Mouse (Mus musculus): ENCODE results near the gene Gm1043.

Gene Gm1043

GRCm38 (mm10) chr5:37243169-37243886 is 158.2 kb downstream of the Gm1043 start:
- no peak for DNase-seq (ENCODE audit: low read depth)

GRCm38 (mm10) chr5:37244161-37244560 is 159.0 kb downstream of the Gm1043 start:
- no peak for DNase-seq (ENCODE audit: low read depth)

- no peak for DNase-seq (ENCODE audit: low read depth)
Observed at GRCm38 (mm10) chr5:37244666-37245242, 159.6 kb downstream of the Gm1043 start.

- DNase-seq (ENCODE audit: low read depth), result no peak
Observed at GRCm38 (mm10) chr5:37245651-37246050, 160.5 kb downstream of the Gm1043 start.

GRCm38 (mm10) chr5:37246138-37246910 is 161.2 kb downstream of the Gm1043 start:
- DNase-seq (ENCODE audit: low read depth), result no peak

GRCm38 (mm10) chr5:37247456-37247855 is 162.3 kb downstream of the Gm1043 start:
- no peak for DNase-seq (ENCODE audit: low read depth)

GRCm38 (mm10) chr5:37248870-37249269 is 163.7 kb downstream of the Gm1043 start:
- DNase-seq (ENCODE audit: low read depth), result no peak

- no peak for DNase-seq (ENCODE audit: low read depth)
Observed at GRCm38 (mm10) chr5:37251596-37251995, 166.4 kb downstream of the Gm1043 start.

- no peak for DNase-seq (ENCODE audit: low read depth)
Observed at GRCm38 (mm10) chr5:37252101-37252804, 167.1 kb downstream of the Gm1043 start.

- no peak for DNase-seq (ENCODE audit: low read depth)
Observed at GRCm38 (mm10) chr5:37254523-37254922, 169.4 kb downstream of the Gm1043 start.

GRCm38 (mm10) chr5:37256823-37257222 is 171.7 kb downstream of the Gm1043 start:
- DNase-seq (ENCODE audit: low read depth), result no peak

GRCm38 (mm10) chr5:37257243-37257642 is 172.1 kb downstream of the Gm1043 start:
- DNase-seq (ENCODE audit: low read depth), result no peak

GRCm38 (mm10) chr5:37261734-37262133 is 176.6 kb downstream of the Gm1043 start:
- DNase-seq (ENCODE audit: low read depth), result no peak

GRCm38 (mm10) chr5:37263816-37264215 is 178.6 kb downstream of the Gm1043 start:
- no peak for DNase-seq (ENCODE audit: low read depth)
